26 mouse cellular contexts compared by ENCODE assay signal in the genomic region with DNA sequence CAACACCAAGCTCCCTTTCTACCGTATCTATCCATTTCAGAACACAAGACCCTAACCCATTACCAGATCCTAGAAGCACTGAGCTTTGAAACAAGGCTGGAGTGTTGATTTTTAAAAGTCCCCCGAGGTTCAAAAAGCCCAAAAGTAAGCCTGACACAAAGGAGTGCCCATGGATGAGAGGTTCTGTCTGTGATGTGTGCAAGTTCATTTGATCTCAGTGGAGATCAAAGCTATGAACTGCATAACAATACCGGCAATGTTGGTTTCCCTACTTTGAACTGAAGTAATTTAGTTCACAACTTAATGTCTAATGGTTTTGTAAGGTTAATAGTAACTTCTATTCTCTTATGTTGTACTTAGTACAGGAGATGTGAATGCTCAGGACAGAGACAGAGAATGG. TPM values are rescaled to one million over a fixed set of nuclear protein-coding genes. Genes with fewer than 3 reads are reported as not detected.
DNase-seq lines count a peak whose midpoint lies in the region; ATAC-seq and TF ChIP-seq lines count a peak whose summit lies in the region.
"Had no signal": no experiment of that assay in that cellular context is flagged by ENCODE, and none has a peak within 500 bp of the region (broad histone marks: within the 10 kb centered on the region; RNA-seq: fewer than 3 reads in every experiment).

No protein-coding gene starts in this region.

- peaks cover 31% of the 10 kb centered on the region for H3K4me1 ChIP-seq in hindbrain, postnatal 0 days (ENCODE audit: insufficient read depth, low read length)
- H3K4me1 ChIP-seq in hindbrain, embryonic 12.5 days: peaks cover 71% of the 10 kb centered on the region
- peaks cover 24% of the 10 kb centered on the region for H3K4me1 ChIP-seq in spleen, adult 2 months (ENCODE audit: control insufficient read depth, insufficient read depth, insufficient read length)

- H3K27ac ChIP-seq in hindbrain, postnatal 0 days: no peak overlapping the region
- no peak overlapping the region for H3K27ac ChIP-seq in hindbrain, embryonic 12.5 days
- H3K27ac ChIP-seq in spleen, adult 2 months (ENCODE audit: insufficient read depth, low read length): peak overlapping the region; percentile 56
- H3K27ac ChIP-seq: heart, embryonic 10.5 days; heart, embryonic 15.5 days; limb, embryonic 10.5 days; limb, embryonic 15.5 days; macrophage; midbrain, embryonic 12.5 days; neural tube, embryonic 12.5 days; stomach, embryonic 15.5 days had no signal

- H3K27me3 ChIP-seq in hindbrain, postnatal 0 days (ENCODE audit: insufficient read depth, low read length): no peaks in the 10 kb centered on the region
- no peaks in the 10 kb centered on the region for H3K27me3 ChIP-seq in hindbrain, embryonic 12.5 days
- no peaks in the 10 kb centered on the region for H3K27me3 ChIP-seq in spleen, adult 2 months (ENCODE audit: control insufficient read depth, insufficient read depth, low read length)
- H3K27me3 ChIP-seq: heart, embryonic 15.5 days; limb, embryonic 15.5 days; liver, embryonic 13.5 days; midbrain, embryonic 12.5 days; neural tube, embryonic 12.5 days; stomach, embryonic 15.5 days had no signal

- H3K9ac ChIP-seq in hindbrain, postnatal 0 days (replicated peaks; ENCODE audit: low read length): no peak overlapping the region; the same call in 1 of the 2 replicates
- no peak overlapping the region for H3K9ac ChIP-seq in hindbrain, embryonic 12.5 days
- H3K9ac ChIP-seq: heart, embryonic 15.5 days; limb, embryonic 15.5 days; liver, embryonic 13.5 days; midbrain, embryonic 12.5 days; neural tube, embryonic 12.5 days; stomach, embryonic 15.5 days had no signal

- no peak for ATAC-seq in hindbrain, postnatal 0 days
- ATAC-seq in hindbrain, embryonic 12.5 days (ENCODE audit: low FRiP score): no peak
- peak; percentile 43 for ATAC-seq in inflammation-experienced regulatory T-cells, adult 6 months
- ATAC-seq: forebrain, embryonic 14.5 days; intestine, postnatal 0 days; lung, postnatal 0 days had no signal

- DNase-seq in hindbrain, postnatal 0 days (ENCODE audit: low spot score): no peak
- no peak for DNase-seq in spleen, adult 2 months (ENCODE audit: low read depth in 1 of 2, low spot score in 2 of 2)
- no peak for DNase-seq in spleen, adult 12 weeks (ENCODE audit: low spot score)
- DNase-seq in c-Kit-positive CD71-positive TER-119-positive erythroid progenitor cells, embryonic 14.5 days (ENCODE audit: low spot score): no peak
- no peak for DNase-seq in heart, adult 9 months (ENCODE audit: low spot score in 2 of 2)
- DNase-seq: adrenal gland, postnatal 10 days; gastrocnemius, postnatal 14 days; kidney, adult 9 months; kidney, postnatal 14 days; layer of hippocampus, adult 9-11 months; liver, embryonic 13.5 days; lung, adult 18-20 months; thymus, postnatal 14 days had no signal

- H3K4me2 ChIP-seq in hindbrain, postnatal 0 days (ENCODE audit: low read depth, low read length): peak overlapping the region; percentile 79; the same call in 1 of the 2 replicates
- no peak overlapping the region for H3K4me2 ChIP-seq in hindbrain, embryonic 12.5 days (replicated peaks)
- H3K4me2 ChIP-seq: heart, embryonic 15.5 days; limb, embryonic 15.5 days; liver, embryonic 13.5 days; stomach, embryonic 15.5 days had no signal

- no peaks in the 10 kb centered on the region for H3K9me3 ChIP-seq in hindbrain, postnatal 0 days (ENCODE audit: low read length)
- H3K9me3 ChIP-seq in hindbrain, embryonic 12.5 days (replicated peaks): no peaks in the 10 kb centered on the region
- H3K9me3 ChIP-seq: heart, embryonic 10.5 days; heart, embryonic 15.5 days; limb, embryonic 10.5 days; limb, embryonic 15.5 days; liver, embryonic 13.5 days; midbrain, embryonic 12.5 days; neural tube, embryonic 12.5 days; stomach, embryonic 15.5 days had no signal

- TF ChIP-seq POLR2A in spleen, adult 2 months (IDR thresholded peaks at IDR 0.05; ENCODE audit: low read depth, low read length): no peak

- no peak overlapping the region for H3K4me3 ChIP-seq in hindbrain, postnatal 0 days (ENCODE audit: low read length)
- H3K4me3 ChIP-seq in hindbrain, embryonic 12.5 days: no peak overlapping the region
- no peak overlapping the region for H3K4me3 ChIP-seq in spleen, adult 2 months (ENCODE audit: extremely low read depth, insufficient read depth, insufficient read length)
- H3K4me3 ChIP-seq: heart, embryonic 10.5 days; heart, embryonic 15.5 days; limb, embryonic 10.5 days; limb, embryonic 15.5 days; liver, embryonic 13.5 days; midbrain, embryonic 12.5 days; neural tube, embryonic 12.5 days; stomach, embryonic 15.5 days had no signal

- WGBS in hindbrain, postnatal 0 days: 80% methylated on average over 3 of the region's 3 CpGs
- WGBS in hindbrain, embryonic 12.5 days: 79% methylated on average over 3 of the region's 3 CpGs
- WGBS in spleen, adult 2 months: 57% methylated on average over 3 of the region's 3 CpGs

- no peak for TF ChIP-seq CTCF in hindbrain, postnatal 0 days (IDR thresholded peaks at IDR 0.05; ENCODE audit: low read depth)
- TF ChIP-seq CTCF in spleen, adult 2 months (IDR thresholded peaks at IDR 0.05; ENCODE audit: extremely low read depth, insufficient read depth, insufficient read length, insufficient replicate concordance): no peak

- no peaks in the 10 kb centered on the region for H3K36me3 ChIP-seq in hindbrain, postnatal 0 days (ENCODE audit: insufficient read depth, low read length)
- H3K36me3 ChIP-seq in hindbrain, embryonic 12.5 days: peaks cover 18% of the 10 kb centered on the region
- peaks cover 5% of the 10 kb centered on the region for H3K36me3 ChIP-seq in spleen, adult 2 months (ENCODE audit: control insufficient read depth, insufficient read depth, low read length)
- H3K36me3 ChIP-seq: heart, embryonic 15.5 days; stomach, embryonic 15.5 days had no signal

RNA-seq across cellular contexts. Expression of a gene that starts 21.7 kb away (rescaled TPM):
- 30.8 and 34.8 TPM in 2 replicates for total RNA-seq in hindbrain, postnatal 0 days (2014; rRNA removed)
- 38.0 and 41.9 TPM in 2 replicates for polyA plus RNA-seq in hindbrain, postnatal 0 days (2015; fragmentation: Nextera tagmentation; extraction: Ambion mirVana)
- 63.3 and 63.9 TPM in 2 replicates for polyA plus RNA-seq in hindbrain, embryonic 12.5 days (2016; fragmentation: Nextera tagmentation; extraction: Ambion mirVana)
- polyA plus RNA-seq in spleen, adult 2 months (2012; rRNA removed): 21.1 and 22.9 TPM in 2 replicates
- 10 to 100 TPM; 13.2 to 19.4 (median 18.7) TPM for polyA plus RNA-seq in inflammation-experienced regulatory T-cells, adult 6 months (2017; shearing (Covaris generic))
